Mouse (Mus musculus) stomach, postnatal 0 days (tissue): ENCODE measurements around the gene Nynrin. TPM values are rescaled to one million over a fixed set of nuclear protein-coding genes. Genes with fewer than 3 reads are reported as not detected.

Source experiments
- ATAC-seq: fragments of 200-750 bp; cut with Nextera tagmentation; 2 replicates; pipeline ENCODE4 v1.8.0; 2017; ENCODE audit not compliant: low FRiP score, low TSS enrichment
- DNase-seq: peaks from one replicate; pipeline ENCODE4 v3.0.0-alpha.2; 2016; ENCODE audit warnings: low spot score
- H3K27ac ChIP-seq: fragments of 300-500 bp; sonication (generic); replicated peaks from 2 replicates; pipeline ENCODE4 v1.5.1; 2014; ENCODE audit warnings: mild to moderate bottlenecking, control low read depth
- H3K27me3 ChIP-seq: fragments of 300-500 bp; sonication (generic); 2 replicates; pipeline ENCODE4 v1.6.1; 2014; ENCODE audit warnings: low read length; ENCODE audit not compliant: control insufficient read depth, insufficient read depth
- H3K36me3 ChIP-seq: fragments of 300-500 bp; sonication (generic); 2 replicates; pipeline ENCODE4 v1.6.1; 2014; ENCODE audit warnings: low read length, mixed read lengths; ENCODE audit not compliant: control insufficient read depth, insufficient read depth
- H3K4me1 ChIP-seq: fragments of 300-500 bp; sonication (generic); replicated peaks from 2 replicates; pipeline ENCODE4 v1.6.1; 2014; ENCODE audit warnings: antibody characterized with exemption; ENCODE audit not compliant: control insufficient read depth, insufficient read depth
- H3K4me2 ChIP-seq: fragments of 300-500 bp; sonication (generic); replicated peaks from 2 replicates; pipeline ENCODE4 v1.6.1; 2014; ENCODE audit warnings: low read depth, mild to moderate bottlenecking, control low read depth, moderate library complexity
- H3K4me3 ChIP-seq: fragments of 300-500 bp; sonication (generic); 2 replicates; pipeline ENCODE4 v1.5.1; 2014; ENCODE audit warnings: low read depth, low read length, control low read depth
- H3K9ac ChIP-seq: fragments of 300-500 bp; sonication (generic); 2 replicates; pipeline ENCODE4 v1.6.1; 2014; ENCODE audit warnings: mild to moderate bottlenecking, low read length, control low read depth, mixed read lengths
- H3K9me3 ChIP-seq: fragments of 300-500 bp; sonication (generic); 2 replicates; pipeline ENCODE4 v1.6.1; 2016; ENCODE audit warnings: low read length; ENCODE audit not compliant: control insufficient read depth
- CTCF ChIP-seq: IDR thresholded peaks from 2 replicates; pipeline ENCODE4 v1.5.1; 2016; ENCODE audit warnings: antibody characterized with exemption, low read depth, mild to moderate bottlenecking, moderate library complexity
- EP300 ChIP-seq: optimal IDR thresholded peaks from 2 replicates; pipeline ENCODE3; 2016; ENCODE audit warnings: antibody characterized with exemption
- WGBS: fragments of 180-500 bp; shearing (Covaris S2); extraction: QIAGEN DNeasy Blood & Tissue Kit; methylation state at CpG from one replicate; pipeline ENCODE4 v1.1.7; 2014; 5-methylcytosine and 5-hydroxymethylcytosine counted together
- polyA plus RNA-seq: library from polyadenylated mRNA; unstranded; fragments of >200 nt; fragmentation: Nextera tagmentation; extraction: Ambion mirVana; gene quantifications from 2 replicates; pipeline ENCODE4 v1.2.1, GENCODE M21; 2015

The Nynrin gene
- polyA plus RNA-seq, 1 experiment from 2014 or later = 2.8 TPM

GRCm38 (mm10) chr14:55862186-55862585, 8.4 kb downstream of the Nynrin start:
- WGBS = 41% methylated on average over 6 of the region's 6 CpGs
- ATAC-seq = no peak
- H3K9ac ChIP-seq = no peak overlapping the region
- DNase-seq = no peak
- H3K27me3 ChIP-seq = no peaks in the 10 kb centered on the region
- H3K36me3 ChIP-seq = 0 out of 2 replicates have a peak, but pooled peaks cover 3% of the 10 kb centered on the region
- no peaks in the 10 kb centered on the region; the same call in 1 of the 2 replicates for H3K4me1 ChIP-seq
- TF ChIP-seq EP300 = no peak
- no peak for TF ChIP-seq CTCF
- no peak overlapping the region for H3K4me3 ChIP-seq
- H3K27ac ChIP-seq = no peak overlapping the region
- H3K9me3 ChIP-seq = no peaks in the 10 kb centered on the region
- H3K4me2 ChIP-seq = no peak overlapping the region

- ATAC-seq (no peak), DNase-seq (no peak)
- Histone ChIP-seq H3K9me3 (no peaks in the 10 kb centered on the region), H3K27ac (no peak overlapping the region), H3K4me1 (no peaks in the 10 kb centered on the region; the same call in 1 of the 2 replicates), H3K27me3 (no peaks in the 10 kb centered on the region), H3K36me3 (0 out of 2 replicates have a peak, but pooled peaks cover 3% of the 10 kb centered on the region), H3K4me3 (no peak overlapping the region), H3K9ac (no peak overlapping the region), H3K4me2 (no peak overlapping the region)
- 89% methylated on average over 10 of the region's 10 CpGs for WGBS
- TF ChIP-seq EP300 (no peak), CTCF (no peak)
Observed at GRCm38 (mm10) chr14:55862970-55863369, 9.2 kb downstream of the Nynrin start.

DNA sequence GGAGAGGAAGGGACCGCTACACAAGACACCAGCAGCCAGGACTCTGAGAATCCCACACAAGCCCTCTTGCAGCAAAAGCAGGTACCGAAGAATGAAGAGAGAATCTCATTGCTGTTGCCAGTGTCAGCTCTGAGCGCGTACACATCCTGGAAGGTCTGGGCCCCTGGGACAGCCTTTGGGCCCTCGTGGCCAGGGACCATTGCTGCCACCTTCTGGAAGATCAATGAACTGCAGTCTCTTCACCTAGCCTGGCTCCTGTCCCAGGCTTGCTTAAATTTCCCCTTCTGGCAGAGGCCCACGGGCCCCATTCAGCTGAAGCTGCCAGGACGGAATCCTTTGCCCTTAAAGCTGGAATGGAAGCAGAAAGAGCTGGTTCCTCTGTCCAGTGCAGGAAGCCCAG, 10.0 kb downstream of the Nynrin start:
- no peak overlapping the region for H3K4me3 ChIP-seq
- no peaks in the 10 kb centered on the region; the same call in 1 of the 2 replicates for H3K4me1 ChIP-seq
- H3K27me3 ChIP-seq = no peaks in the 10 kb centered on the region
- peak; percentile 80 for DNase-seq
- H3K9ac ChIP-seq = no peak overlapping the region
- no peak overlapping the region for H3K27ac ChIP-seq
- H3K36me3 ChIP-seq = peaks cover 3% of the 10 kb centered on the region; the same call in 1 of the 2 replicates
- 26% methylated on average over 7 of the region's 7 CpGs for WGBS
- peak; percentile 76 for ATAC-seq
- no peaks in the 10 kb centered on the region for H3K9me3 ChIP-seq
- H3K4me2 ChIP-seq = no peak overlapping the region
- TF ChIP-seq CTCF (peak; percentile 98), EP300 (no peak)

DNA sequence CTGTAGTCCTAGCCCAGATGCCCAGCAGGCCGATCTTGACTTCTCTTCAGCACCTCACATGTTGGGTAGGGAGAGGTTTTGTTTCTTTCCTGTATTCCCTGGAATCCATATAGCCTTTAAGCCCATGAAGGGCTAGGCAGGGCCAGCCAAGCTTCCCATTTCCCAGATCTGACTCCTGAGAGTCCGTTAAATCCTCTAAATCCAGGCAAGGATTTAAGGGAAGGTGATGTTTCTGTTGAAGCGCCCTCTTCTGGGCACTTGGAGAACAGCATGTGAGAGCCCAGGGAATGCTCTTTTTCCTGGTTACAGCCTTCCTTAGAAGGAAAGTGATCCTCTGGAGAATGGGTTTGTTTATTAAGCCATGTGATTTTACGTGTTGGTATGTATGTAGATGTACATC, 13.2 kb downstream of the Nynrin start:
- DNase-seq = peak; percentile 68
- TF ChIP-seq EP300 (no peak), CTCF (peak; percentile 90)
- H3K36me3 ChIP-seq = peaks cover 16% of the 10 kb centered on the region; the same call in 1 of the 2 replicates
- 25% methylated on average over 4 of the region's 4 CpGs for WGBS
- H3K27me3 ChIP-seq = no peaks in the 10 kb centered on the region
- no peak overlapping the region for H3K27ac ChIP-seq
- no peaks in the 10 kb centered on the region; the same call in 1 of the 2 replicates for H3K4me1 ChIP-seq
- ATAC-seq = no peak
- H3K9me3 ChIP-seq = no peaks in the 10 kb centered on the region
- no peak overlapping the region for H3K4me3 ChIP-seq
- H3K9ac ChIP-seq = no peak overlapping the region
- no peak overlapping the region for H3K4me2 ChIP-seq

GRCm38 (mm10) chr14:55868230-55869026, 14.6 kb downstream of the Nynrin start:
- DNase-seq (no peak), ATAC-seq (no peak)
- H3K4me3 ChIP-seq = no peak overlapping the region
- peaks cover 16% of the 10 kb centered on the region; the same call in 1 of the 2 replicates for H3K36me3 ChIP-seq
- H3K4me1 ChIP-seq = no peaks in the 10 kb centered on the region
- H3K4me2 ChIP-seq = no peak overlapping the region
- H3K9ac ChIP-seq = no peak overlapping the region
- no peak overlapping the region for H3K27ac ChIP-seq
- H3K27me3 ChIP-seq = no peaks in the 10 kb centered on the region
- H3K9me3 ChIP-seq = no peaks in the 10 kb centered on the region
- WGBS = 81% methylated on average over 14 of the region's 14 CpGs
- no peak for TF ChIP-seq CTCF
- TF ChIP-seq EP300 = no peak

DNA sequence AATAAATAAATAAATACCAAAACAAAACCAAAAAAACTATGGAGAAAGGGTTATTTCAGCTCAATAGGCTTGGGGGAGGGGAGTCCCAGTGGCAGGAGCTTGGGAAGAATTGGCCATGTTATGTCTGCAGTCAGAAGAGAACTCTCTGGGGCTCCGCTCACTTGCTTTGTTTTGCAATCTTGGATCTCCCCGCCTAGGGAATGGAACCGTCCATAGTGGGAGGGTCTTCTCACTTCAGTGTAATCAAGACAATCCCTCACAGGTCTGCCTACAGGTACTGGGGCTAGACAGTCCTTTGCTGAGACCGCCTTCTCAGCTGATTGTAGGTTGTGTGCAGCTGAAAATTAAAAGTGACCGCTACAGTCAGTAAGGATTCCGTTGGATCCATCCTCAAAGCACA, 15.7 kb downstream of the Nynrin start:
- Histone ChIP-seq H3K4me2 (no peak overlapping the region), H3K9me3 (no peaks in the 10 kb centered on the region), H3K27me3 (no peaks in the 10 kb centered on the region), H3K9ac (no peak overlapping the region), H3K4me1 (no peaks in the 10 kb centered on the region), H3K27ac (no peak overlapping the region), H3K4me3 (no peak overlapping the region), H3K36me3 (peaks cover 16% of the 10 kb centered on the region; the same call in 1 of the 2 replicates)
- no peak for DNase-seq
- no peak for ATAC-seq
- no peak for TF ChIP-seq CTCF
- TF ChIP-seq EP300 = no peak
- 91% methylated on average over 6 of the region's 6 CpGs for WGBS
